Mouse (Mus musculus): Measurements from ENCODE around the gene Rgs9. TPM values are rescaled to one million over a fixed set of nuclear protein-coding genes. Genes with fewer than 3 reads are reported as not detected.

The Rgs9 gene
- polyA plus RNA-seq, 1 experiment from 2014 or later, result 2.8 TPM

DNA sequence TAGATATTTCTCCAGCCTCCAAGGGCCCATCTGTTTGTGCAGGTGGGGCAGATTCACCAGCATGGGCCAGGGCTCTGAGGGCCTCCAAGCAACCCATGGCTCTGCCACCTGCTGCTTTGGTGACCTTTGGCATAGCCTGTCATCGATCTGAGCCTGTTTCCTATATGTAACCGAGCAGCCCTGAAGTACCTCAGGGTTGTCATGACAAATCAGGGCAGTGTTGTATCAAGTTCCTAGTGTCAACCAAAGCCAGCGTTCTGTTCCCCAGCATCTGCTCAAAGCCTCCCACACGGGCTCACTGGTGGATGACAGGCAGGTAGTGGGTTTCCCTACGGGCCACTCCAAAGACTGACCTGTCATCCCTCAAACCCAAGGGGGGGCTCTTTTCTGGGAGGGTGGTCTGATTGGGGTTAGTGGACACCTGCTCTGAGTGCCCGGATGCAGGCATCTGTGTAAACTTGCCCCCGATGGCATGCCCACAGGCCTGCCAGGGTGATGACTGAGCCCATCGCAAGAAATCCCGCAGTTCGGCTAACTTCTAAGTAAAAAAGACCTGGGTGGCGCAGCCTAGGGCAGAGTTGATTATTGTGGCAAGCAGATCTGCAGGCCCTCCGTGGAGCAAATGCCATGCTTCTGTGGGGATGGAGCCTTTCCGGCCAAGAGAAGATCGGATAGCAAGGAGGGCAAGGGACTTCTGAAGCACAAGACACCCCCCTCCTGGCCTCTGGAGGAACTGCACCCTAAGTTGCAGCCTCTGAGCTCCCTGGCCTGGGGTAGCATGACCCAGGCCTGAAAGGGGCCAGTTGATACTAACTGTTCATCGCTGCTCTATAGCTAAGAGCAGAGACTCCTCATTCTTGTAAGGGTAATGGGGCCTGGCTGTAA lies 105.0 kb downstream of the Rgs9 start:
- WGBS, result 50% methylated on average over 15 of the region's 15 CpGs
- TF ChIP-seq CTCF (IDR thresholded peaks at IDR 0.05; ENCODE audit: low read depth), result peak; percentile 96
- H3K4me3 ChIP-seq (ENCODE audit: low read depth, low read length), result no peak overlapping the region
- no peak overlapping the region for H3K9ac ChIP-seq (ENCODE audit: low read depth, low read length)
- H3K36me3 ChIP-seq (ENCODE audit: control insufficient read depth, insufficient read depth), result no peaks in the 10 kb centered on the region
- H3K9me3 ChIP-seq (ENCODE audit: control insufficient read depth), result no peaks in the 10 kb centered on the region
- H3K27ac ChIP-seq (ENCODE audit: low read depth, low read length), result no peak overlapping the region
- no peak overlapping the region for H3K4me2 ChIP-seq (replicated peaks; ENCODE audit: low read depth)
- H3K4me1 ChIP-seq (replicated peaks; ENCODE audit: control insufficient read depth, insufficient read depth, low read length), result no peaks in the 10 kb centered on the region
- no peaks in the 10 kb centered on the region for H3K27me3 ChIP-seq (replicated peaks; ENCODE audit: control insufficient read depth, insufficient read depth, low read length)
- ATAC-seq, result peak; percentile 56

- Histone ChIP-seq H3K4me2 (replicated peaks; ENCODE audit: low read depth) (no peak overlapping the region; the same call in 1 of the 2 replicates), H3K27me3 (replicated peaks; ENCODE audit: control insufficient read depth, insufficient read depth, low read length) (no peaks in the 10 kb centered on the region), H3K4me3 (ENCODE audit: low read depth, low read length) (no peak overlapping the region), H3K9ac (ENCODE audit: low read depth, low read length) (no peak overlapping the region), H3K36me3 (ENCODE audit: control insufficient read depth, insufficient read depth) (no peaks in the 10 kb centered on the region), H3K9me3 (ENCODE audit: control insufficient read depth) (no peaks in the 10 kb centered on the region), H3K4me1 (replicated peaks; ENCODE audit: control insufficient read depth, insufficient read depth, low read length) (peaks cover 3% of the 10 kb centered on the region; the same call in 1 of the 2 replicates), H3K27ac (ENCODE audit: low read depth, low read length) (no peak overlapping the region)
- ATAC-seq, result peak; percentile 68
- no peak for TF ChIP-seq CTCF (IDR thresholded peaks at IDR 0.05; ENCODE audit: low read depth)
- WGBS, result 40% methylated on average over 5 of the region's 5 CpGs
Measured at GRCm38 (mm10) chr11:109188235-109188634, 109.7 kb downstream of the Rgs9 start.

DNA sequence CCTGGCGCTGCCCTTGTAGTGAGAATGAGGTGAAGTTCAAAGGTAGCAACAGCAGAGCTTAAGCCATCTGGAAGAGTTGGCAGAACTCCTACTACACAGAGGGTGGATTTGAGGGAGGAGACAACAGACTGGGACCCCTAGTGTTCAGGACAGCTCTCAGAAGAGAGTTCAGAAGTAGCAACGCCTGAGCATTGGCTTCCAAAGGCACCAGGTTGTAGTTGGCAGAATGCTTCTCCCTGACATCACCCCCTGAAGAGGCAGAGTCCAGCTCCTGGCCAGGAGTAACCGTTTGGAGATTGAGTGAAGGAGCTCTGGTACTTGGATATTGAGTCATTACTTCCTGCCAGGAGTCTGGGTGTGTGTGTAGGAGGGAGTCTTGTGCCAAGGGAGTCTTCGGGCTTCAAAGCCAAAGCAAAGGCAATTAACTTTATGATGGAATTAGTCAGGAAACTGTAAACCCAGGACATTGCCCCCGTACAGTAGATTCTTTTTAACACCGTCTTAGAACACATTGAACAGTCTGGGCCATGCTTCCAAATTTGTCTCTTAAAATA lies 110.2 kb downstream of the Rgs9 start:
- 34% methylated on average over 6 of the region's 6 CpGs for WGBS
- Histone ChIP-seq H3K4me3 (ENCODE audit: low read depth, low read length) (no peak overlapping the region), H3K9me3 (ENCODE audit: control insufficient read depth) (no peaks in the 10 kb centered on the region), H3K27me3 (replicated peaks; ENCODE audit: control insufficient read depth, insufficient read depth, low read length) (no peaks in the 10 kb centered on the region), H3K4me2 (replicated peaks; ENCODE audit: low read depth) (no peak overlapping the region; the same call in 1 of the 2 replicates), H3K27ac (ENCODE audit: low read depth, low read length) (peak overlapping the region; percentile 1; the same call in 1 of the 2 replicates), H3K4me1 (replicated peaks; ENCODE audit: control insufficient read depth, insufficient read depth, low read length) (peaks cover 3% of the 10 kb centered on the region; the same call in 1 of the 2 replicates), H3K9ac (ENCODE audit: low read depth, low read length) (no peak overlapping the region), H3K36me3 (ENCODE audit: control insufficient read depth, insufficient read depth) (no peaks in the 10 kb centered on the region)
- no peak for TF ChIP-seq CTCF (IDR thresholded peaks at IDR 0.05; ENCODE audit: low read depth)
- ATAC-seq, result peak; percentile 90

- TF ChIP-seq CTCF (IDR thresholded peaks at IDR 0.05; ENCODE audit: low read depth), result no peak
- Histone ChIP-seq H3K27ac (ENCODE audit: low read depth, low read length) (no peak overlapping the region), H3K9ac (ENCODE audit: low read depth, low read length) (no peak overlapping the region), H3K36me3 (ENCODE audit: control insufficient read depth, insufficient read depth) (no peaks in the 10 kb centered on the region), H3K4me1 (replicated peaks; ENCODE audit: control insufficient read depth, insufficient read depth, low read length) (no peaks in the 10 kb centered on the region), H3K4me3 (ENCODE audit: low read depth, low read length) (no peak overlapping the region), H3K27me3 (replicated peaks; ENCODE audit: control insufficient read depth, insufficient read depth, low read length) (no peaks in the 10 kb centered on the region), H3K4me2 (replicated peaks; ENCODE audit: low read depth) (no peak overlapping the region), H3K9me3 (ENCODE audit: control insufficient read depth) (no peaks in the 10 kb centered on the region)
- peak; percentile 57; the same call in 1 of the 2 replicates for ATAC-seq
- WGBS, result 28% methylated on average over 7 of the region's 7 CpGs
Measured at GRCm38 (mm10) chr11:109181118-109181517, 116.8 kb downstream of the Rgs9 start.

GRCm38 (mm10) chr11:109180290-109180689 lies 117.6 kb downstream of the Rgs9 start:
- ATAC-seq, result no peak
- no peak overlapping the region for H3K27ac ChIP-seq (ENCODE audit: low read depth, low read length)
- no peak overlapping the region for H3K4me3 ChIP-seq (ENCODE audit: low read depth, low read length)
- 49% methylated on average over 11 of the region's 11 CpGs for WGBS
- no peaks in the 10 kb centered on the region for H3K36me3 ChIP-seq (ENCODE audit: control insufficient read depth, insufficient read depth)
- H3K9me3 ChIP-seq (ENCODE audit: control insufficient read depth), result no peaks in the 10 kb centered on the region
- no peaks in the 10 kb centered on the region for H3K27me3 ChIP-seq (replicated peaks; ENCODE audit: control insufficient read depth, insufficient read depth, low read length)
- peak overlapping the region; percentile 9; the same call in 1 of the 2 replicates for H3K4me2 ChIP-seq (replicated peaks; ENCODE audit: low read depth)
- no peaks in the 10 kb centered on the region for H3K4me1 ChIP-seq (replicated peaks; ENCODE audit: control insufficient read depth, insufficient read depth, low read length)
- H3K9ac ChIP-seq (ENCODE audit: low read depth, low read length), result no peak overlapping the region
- no peak for TF ChIP-seq CTCF (IDR thresholded peaks at IDR 0.05; ENCODE audit: low read depth)

DNA sequence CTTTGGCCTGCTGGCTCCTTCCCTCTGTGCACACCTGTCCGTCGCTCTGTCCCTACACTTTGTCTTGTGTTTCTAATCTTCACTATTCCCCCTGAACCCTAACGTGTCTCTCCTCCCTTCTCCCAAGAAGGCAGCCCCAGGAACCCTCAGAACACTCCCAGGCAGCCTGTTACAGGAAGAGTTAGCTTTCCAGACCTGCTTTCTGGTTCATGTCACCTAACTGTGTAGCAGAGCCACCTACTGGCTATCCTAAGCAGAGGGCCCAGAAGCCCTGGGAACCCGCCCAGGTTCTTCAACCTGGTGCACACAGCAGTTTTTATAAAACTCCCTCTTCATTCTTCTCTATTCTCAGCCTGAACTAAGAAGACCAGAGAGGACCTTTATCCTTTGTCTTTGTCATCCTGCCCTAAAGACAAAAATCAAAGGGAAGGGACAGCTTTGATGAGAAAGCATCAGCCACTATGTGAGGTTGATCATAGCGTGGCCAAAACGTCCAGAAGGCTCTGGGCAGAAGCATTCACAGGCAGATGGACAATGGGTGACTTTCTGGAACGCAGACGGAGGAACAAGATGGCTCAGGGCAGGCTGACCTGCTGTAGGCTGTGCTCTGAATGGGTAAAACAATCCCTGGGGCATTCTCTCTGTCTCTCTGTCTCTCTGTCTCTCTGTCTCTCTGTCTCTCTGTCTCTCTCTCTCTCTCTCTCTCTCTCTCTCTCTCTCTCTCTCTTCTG lies 119.0 kb downstream of the Rgs9 start:
- no peaks in the 10 kb centered on the region for H3K4me1 ChIP-seq (replicated peaks; ENCODE audit: control insufficient read depth, insufficient read depth, low read length)
- no peaks in the 10 kb centered on the region for H3K27me3 ChIP-seq (replicated peaks; ENCODE audit: control insufficient read depth, insufficient read depth, low read length)
- no peaks in the 10 kb centered on the region for H3K9me3 ChIP-seq (ENCODE audit: control insufficient read depth)
- TF ChIP-seq CTCF (IDR thresholded peaks at IDR 0.05; ENCODE audit: low read depth), result peak; percentile 86
- no peak overlapping the region for H3K4me2 ChIP-seq (replicated peaks; ENCODE audit: low read depth)
- H3K27ac ChIP-seq (ENCODE audit: low read depth, low read length), result no peak overlapping the region
- H3K36me3 ChIP-seq (ENCODE audit: control insufficient read depth, insufficient read depth), result no peaks in the 10 kb centered on the region
- WGBS, result 64% methylated on average over 8 of the region's 8 CpGs
- H3K4me3 ChIP-seq (ENCODE audit: low read depth, low read length), result no peak overlapping the region
- H3K9ac ChIP-seq (ENCODE audit: low read depth, low read length), result no peak overlapping the region
- no peak for ATAC-seq
